23 mouse cellular contexts compared by ENCODE assay signal in the genomic region with DNA sequence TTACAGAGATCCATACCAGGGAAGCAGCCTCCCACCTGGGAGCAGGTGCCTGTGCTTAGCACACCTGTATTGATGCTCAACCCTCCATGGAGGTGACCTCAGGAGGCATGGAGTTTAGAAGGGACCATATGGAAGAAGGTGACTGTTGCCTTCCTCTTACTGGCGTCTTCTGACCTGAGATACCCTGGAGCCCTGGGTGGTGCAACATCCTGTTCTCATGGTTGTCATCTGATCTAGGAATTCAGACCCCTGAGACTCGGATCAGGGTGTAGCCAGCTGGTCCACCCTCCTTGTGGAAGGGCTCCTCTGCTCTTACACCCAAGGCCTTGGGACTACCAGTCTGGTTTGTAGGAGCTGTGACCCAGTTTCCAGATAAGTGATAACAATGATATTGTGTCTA. TPM values are rescaled to one million over a fixed set of nuclear protein-coding genes. Genes with fewer than 3 reads are reported as not detected.
DNase-seq lines count a peak whose midpoint lies in the region; ATAC-seq lines count a peak whose summit lies in the region.
"Had no signal": no experiment of that assay in that cellular context is flagged by ENCODE, and none has a peak within 500 bp of the region (broad histone marks: within the 10 kb centered on the region; RNA-seq: fewer than 3 reads in every experiment).

No protein-coding gene starts in this region.

- WGBS in embryonic facial prominence, embryonic 14.5 days, result 44% methylated on average over 2 of the region's 2 CpGs
- WGBS in embryonic facial prominence, embryonic 10.5 days, result 61% methylated on average over 2 of the region's 2 CpGs
- WGBS in hindbrain, embryonic 12.5 days, result 64% methylated on average over 2 of the region's 2 CpGs
- 82% methylated on average over 2 of the region's 2 CpGs for WGBS in hindbrain, embryonic 16.5 days
- WGBS in midbrain, embryonic 12.5 days, result 71% methylated on average over 2 of the region's 2 CpGs
- whole genome bisulfite sequencing in midbrain, embryonic 11.5 days, result 69% methylated on average over 2 of the region's 2 CpGs
- 81% methylated on average over 2 of the region's 2 CpGs for WGBS in midbrain, embryonic 16.5 days

- no peaks in the 10 kb centered on the region for H3K27me3 ChIP-seq in embryonic facial prominence, embryonic 14.5 days (replicated peaks; ENCODE audit: control insufficient read depth, insufficient read depth, low read length)
- no peaks in the 10 kb centered on the region for H3K27me3 ChIP-seq in embryonic facial prominence, embryonic 10.5 days (replicated peaks; ENCODE audit: low read depth, poor library complexity, severe bottlenecking)
- H3K27me3 ChIP-seq in hindbrain, embryonic 12.5 days, result no peaks in the 10 kb centered on the region
- H3K27me3 ChIP-seq in hindbrain, embryonic 16.5 days (replicated peaks; ENCODE audit: control insufficient read depth, insufficient read depth, low read length), result no peaks in the 10 kb centered on the region
- H3K27me3 ChIP-seq in midbrain, embryonic 12.5 days, result no peaks in the 10 kb centered on the region; the same call in 1 of the 2 replicates
- H3K27me3 ChIP-seq in midbrain, embryonic 11.5 days (ENCODE audit: control insufficient read depth, insufficient read depth, low read length), result no peaks in the 10 kb centered on the region
- H3K27me3 ChIP-seq in midbrain, embryonic 16.5 days (ENCODE audit: control insufficient read depth, insufficient read depth, low read depth, low read length), result no peaks in the 10 kb centered on the region
- H3K27me3 ChIP-seq: megakaryocyte, embryonic 14.5 days; neural tube, embryonic 12.5 days had no signal

- DNase-seq in embryonic facial prominence, embryonic 14.5 days (ENCODE audit: low spot score), result no peak
- no peak for DNase-seq in embryonic facial prominence, embryonic 10.5 days (ENCODE audit: low spot score)
- DNase-seq in midbrain, embryonic 11.5 days (ENCODE audit: low spot score, missing footprints), result no peak
- no peak for DNase-seq in adrenal gland, postnatal 14 days
- DNase-seq: adrenal gland, postnatal 36 days; cerebellum, adult 9-10 months; gastrocnemius, postnatal 14 days; heart, postnatal 36 days; kidney, adult 2 months; liver, postnatal 0 days; lung, postnatal 10 days; right cerebral cortex, postnatal 4 days; thymus, postnatal 14 days had no signal

- no peak overlapping the region for H3K4me2 ChIP-seq in embryonic facial prominence, embryonic 14.5 days (ENCODE audit: low read depth, low read length)
- no peak overlapping the region for H3K4me2 ChIP-seq in hindbrain, embryonic 12.5 days (replicated peaks)
- H3K4me2 ChIP-seq in hindbrain, embryonic 16.5 days (ENCODE audit: low read length), result no peak overlapping the region
- H3K4me2 ChIP-seq in midbrain, embryonic 12.5 days (replicated peaks), result no peak overlapping the region
- no peak overlapping the region for H3K4me2 ChIP-seq in midbrain, embryonic 11.5 days
- H3K4me2 ChIP-seq in midbrain, embryonic 16.5 days (ENCODE audit: low read length), result no peak overlapping the region
- H3K4me2 ChIP-seq: limb, embryonic 12.5 days; liver, embryonic 11.5 days; neural tube, embryonic 12.5 days had no signal

- no peak overlapping the region for H3K27ac ChIP-seq in embryonic facial prominence, embryonic 14.5 days (replicated peaks; ENCODE audit: low read depth, low read length)
- H3K27ac ChIP-seq in embryonic facial prominence, embryonic 10.5 days (replicated peaks), result no peak overlapping the region
- peak overlapping the region; percentile 74; the same call in 1 of the 2 replicates for H3K27ac ChIP-seq in hindbrain, embryonic 12.5 days
- H3K27ac ChIP-seq in hindbrain, embryonic 16.5 days (ENCODE audit: low read depth, low read length), result no peak overlapping the region
- peak overlapping the region; percentile 87; the same call in 1 of the 2 replicates for H3K27ac ChIP-seq in midbrain, embryonic 12.5 days (replicated peaks)
- no peak overlapping the region for H3K27ac ChIP-seq in midbrain, embryonic 11.5 days (ENCODE audit: low read depth, low read length)
- H3K27ac ChIP-seq in midbrain, embryonic 16.5 days (ENCODE audit: low read length), result 0 out of 2 replicates have a peak overlapping the region, but pooled peaks have one; percentile 18
- H3K27ac ChIP-seq: kidney, postnatal 0 days; limb, embryonic 12.5 days; neural tube, embryonic 12.5 days had no signal

- H3K9ac ChIP-seq in embryonic facial prominence, embryonic 14.5 days (ENCODE audit: low read depth, low read length), result no peak overlapping the region
- H3K9ac ChIP-seq in hindbrain, embryonic 12.5 days, result no peak overlapping the region
- H3K9ac ChIP-seq in hindbrain, embryonic 16.5 days (ENCODE audit: low read depth, low read length), result no peak overlapping the region
- H3K9ac ChIP-seq in midbrain, embryonic 12.5 days (replicated peaks), result no peak overlapping the region
- H3K9ac ChIP-seq in midbrain, embryonic 11.5 days (ENCODE audit: low read length), result no peak overlapping the region
- no peak overlapping the region for H3K9ac ChIP-seq in midbrain, embryonic 16.5 days (ENCODE audit: low read depth, low read length)
- H3K9ac ChIP-seq: limb, embryonic 12.5 days; liver, postnatal 0 days; neural tube, embryonic 12.5 days had no signal

- H3K9me3 ChIP-seq in embryonic facial prominence, embryonic 14.5 days (ENCODE audit: control insufficient read depth, low read length), result no peaks in the 10 kb centered on the region
- H3K9me3 ChIP-seq in embryonic facial prominence, embryonic 10.5 days, result no peaks in the 10 kb centered on the region
- H3K9me3 ChIP-seq in hindbrain, embryonic 12.5 days (replicated peaks), result no peaks in the 10 kb centered on the region
- no peaks in the 10 kb centered on the region for H3K9me3 ChIP-seq in hindbrain, embryonic 16.5 days (ENCODE audit: control insufficient read depth, low read length)
- no peaks in the 10 kb centered on the region for H3K9me3 ChIP-seq in midbrain, embryonic 12.5 days
- no peaks in the 10 kb centered on the region for H3K9me3 ChIP-seq in midbrain, embryonic 11.5 days (ENCODE audit: control insufficient read depth, low read length)
- H3K9me3 ChIP-seq in midbrain, embryonic 16.5 days (replicated peaks; ENCODE audit: control insufficient read depth, low read length, poor library complexity, severe bottlenecking), result no peaks in the 10 kb centered on the region
- H3K9me3 ChIP-seq: limb, embryonic 12.5 days; megakaryocyte, embryonic 14.5 days; neural tube, embryonic 12.5 days had no signal

- H3K4me1 ChIP-seq in embryonic facial prominence, embryonic 14.5 days (ENCODE audit: control insufficient read depth, insufficient read depth, low read length), result no peaks in the 10 kb centered on the region
- H3K4me1 ChIP-seq in embryonic facial prominence, embryonic 10.5 days, result peaks cover 11% of the 10 kb centered on the region
- H3K4me1 ChIP-seq in hindbrain, embryonic 12.5 days, result peaks cover 45% of the 10 kb centered on the region
- H3K4me1 ChIP-seq in hindbrain, embryonic 16.5 days (ENCODE audit: control insufficient read depth, insufficient read depth, low read depth, low read length), result peaks cover 25% of the 10 kb centered on the region
- H3K4me1 ChIP-seq in midbrain, embryonic 12.5 days, result peaks cover 42% of the 10 kb centered on the region
- peaks cover 49% of the 10 kb centered on the region for H3K4me1 ChIP-seq in midbrain, embryonic 11.5 days (ENCODE audit: control insufficient read depth, insufficient read depth, low read length)
- peaks cover 6% of the 10 kb centered on the region; the same call in 1 of the 2 replicates for H3K4me1 ChIP-seq in midbrain, embryonic 16.5 days (ENCODE audit: control insufficient read depth, insufficient read depth, low read length)
- H3K4me1 ChIP-seq: limb, embryonic 12.5 days; megakaryocyte, embryonic 14.5 days had no signal

- H3K36me3 ChIP-seq in embryonic facial prominence, embryonic 14.5 days (ENCODE audit: control insufficient read depth, insufficient read depth, low read length), result no peaks in the 10 kb centered on the region
- peaks cover 10% of the 10 kb centered on the region for H3K36me3 ChIP-seq in embryonic facial prominence, embryonic 10.5 days (replicated peaks)
- peaks cover 36% of the 10 kb centered on the region for H3K36me3 ChIP-seq in hindbrain, embryonic 12.5 days
- H3K36me3 ChIP-seq in hindbrain, embryonic 16.5 days (ENCODE audit: control insufficient read depth, insufficient read depth, low read length), result peaks cover 5% of the 10 kb centered on the region; the same call in 1 of the 2 replicates
- peaks cover 71% of the 10 kb centered on the region for H3K36me3 ChIP-seq in midbrain, embryonic 12.5 days
- peaks cover 19% of the 10 kb centered on the region; the same call in 1 of the 2 replicates for H3K36me3 ChIP-seq in midbrain, embryonic 11.5 days (ENCODE audit: control insufficient read depth, insufficient read depth, low read length)
- peaks cover 13% of the 10 kb centered on the region for H3K36me3 ChIP-seq in midbrain, embryonic 16.5 days (ENCODE audit: control insufficient read depth, insufficient read depth, low read length)
- H3K36me3 ChIP-seq: limb, embryonic 12.5 days had no signal

- no peak overlapping the region for H3K4me3 ChIP-seq in embryonic facial prominence, embryonic 14.5 days (ENCODE audit: low read depth, low read length)
- H3K4me3 ChIP-seq in embryonic facial prominence, embryonic 10.5 days, result no peak overlapping the region
- no peak overlapping the region for H3K4me3 ChIP-seq in hindbrain, embryonic 12.5 days
- H3K4me3 ChIP-seq in hindbrain, embryonic 16.5 days (ENCODE audit: low read length), result no peak overlapping the region
- no peak overlapping the region for H3K4me3 ChIP-seq in midbrain, embryonic 12.5 days
- H3K4me3 ChIP-seq in midbrain, embryonic 11.5 days (ENCODE audit: low read depth, low read length), result no peak overlapping the region
- no peak overlapping the region for H3K4me3 ChIP-seq in midbrain, embryonic 16.5 days (ENCODE audit: low read depth, low read length)
- H3K4me3 ChIP-seq: limb, embryonic 12.5 days; megakaryocyte, embryonic 14.5 days; neural tube, embryonic 12.5 days had no signal

- ATAC-seq in embryonic facial prominence, embryonic 14.5 days (ENCODE audit: low read depth), result 0 out of 2 replicates have a peak, but pooled peaks have one; percentile 24
- ATAC-seq in hindbrain, embryonic 12.5 days (ENCODE audit: low FRiP score), result no peak
- ATAC-seq in hindbrain, embryonic 16.5 days, result no peak
- no peak for ATAC-seq in midbrain, embryonic 12.5 days (ENCODE audit: low FRiP score, low read depth)
- ATAC-seq in midbrain, embryonic 11.5 days (ENCODE audit: low FRiP score), result no peak
- ATAC-seq in midbrain, embryonic 16.5 days, result no peak
- ATAC-seq: liver, postnatal 0 days had no signal

RNA-seq across cellular contexts. Expression of gene Wscd1, which starts 15.0 kb away (rescaled TPM):
- 5.0 and 5.2 TPM in 2 replicates for polyA plus RNA-seq in embryonic facial prominence, embryonic 14.5 days (2014; fragmentation: Nextera tagmentation; extraction: Ambion mirVana)
- polyA plus RNA-seq in embryonic facial prominence, embryonic 10.5 days (2016; fragmentation: Nextera tagmentation; extraction: Ambion mirVana), result 14.9 and 18.7 TPM in 2 replicates
- 55.6 and 55.7 TPM in 2 replicates for polyA plus RNA-seq in hindbrain, embryonic 12.5 days (2016; fragmentation: Nextera tagmentation; extraction: Ambion mirVana)
- polyA plus RNA-seq in hindbrain, embryonic 16.5 days (2015; fragmentation: Nextera tagmentation; extraction: Ambion mirVana), result 98.8 and 106 TPM in 2 replicates
- 94.6 and 109 TPM in 2 replicates for polyA plus RNA-seq in midbrain, embryonic 12.5 days (2016; fragmentation: Nextera tagmentation; extraction: Ambion mirVana)
- 44.1 and 54.4 TPM in 2 replicates for polyA plus RNA-seq in midbrain, embryonic 11.5 days (2014; fragmentation: Nextera tagmentation; extraction: Ambion mirVana)
- polyA plus RNA-seq in midbrain, embryonic 16.5 days (2015; fragmentation: Nextera tagmentation; extraction: Ambion mirVana), result 75.3 and 86.3 TPM in 2 replicates
- 7.0 and 9.6 TPM in 2 replicates for total RNA-seq in adrenal gland, postnatal 14 days (2021)
- total RNA-seq: common myeloid progenitor, adult 5-6 weeks had no signal

Comparison
In these comparisons a context has a peak if more than half of its experiments do, and no peak if none do; other contexts are left out.
1. H3K27ac ChIP-seq: peak in hindbrain, embryonic 12.5 days (single experiment), midbrain, embryonic 12.5 days (single experiment) and midbrain, embryonic 16.5 days (single experiment); none in embryonic facial prominence, embryonic 14.5 days (single experiment), embryonic facial prominence, embryonic 10.5 days (single experiment), hindbrain, embryonic 16.5 days (single experiment) and midbrain, embryonic 11.5 days (single experiment).